Mouse (Mus musculus) adrenal gland, postnatal 25 days (tissue): ENCODE results near the gene Dspp. TPM values are rescaled to one million over a fixed set of nuclear protein-coding genes. Genes with fewer than 3 reads are reported as not detected.

Source experiments
- DNase-seq: peaks from one replicate; pipeline ENCODE4 v3.0.0; 2021; ENCODE audit warnings: mixed read lengths
- long read RNA-seq: library from polyadenylated mRNA; stranded (forward); transcript quantifications from one replicate; pipeline ENCODE4 v2.0.0, GENCODE M21; 2021
- total RNA-seq: library from RNA; stranded (reverse); gene quantifications from 2 replicates; pipeline ENCODE4 v1.2.3, GENCODE M21; 2021

The Dspp gene
- total RNA-seq = not detected in 2 replicates
- long read RNA-seq = 0 reads

- no peak for DNase-seq
Measured at GRCm38 (mm10) chr5:104170412-104170811, at the start of gene Dspp. Gene Dspp (plus strand): TSS chr5:104170712.

DNA sequence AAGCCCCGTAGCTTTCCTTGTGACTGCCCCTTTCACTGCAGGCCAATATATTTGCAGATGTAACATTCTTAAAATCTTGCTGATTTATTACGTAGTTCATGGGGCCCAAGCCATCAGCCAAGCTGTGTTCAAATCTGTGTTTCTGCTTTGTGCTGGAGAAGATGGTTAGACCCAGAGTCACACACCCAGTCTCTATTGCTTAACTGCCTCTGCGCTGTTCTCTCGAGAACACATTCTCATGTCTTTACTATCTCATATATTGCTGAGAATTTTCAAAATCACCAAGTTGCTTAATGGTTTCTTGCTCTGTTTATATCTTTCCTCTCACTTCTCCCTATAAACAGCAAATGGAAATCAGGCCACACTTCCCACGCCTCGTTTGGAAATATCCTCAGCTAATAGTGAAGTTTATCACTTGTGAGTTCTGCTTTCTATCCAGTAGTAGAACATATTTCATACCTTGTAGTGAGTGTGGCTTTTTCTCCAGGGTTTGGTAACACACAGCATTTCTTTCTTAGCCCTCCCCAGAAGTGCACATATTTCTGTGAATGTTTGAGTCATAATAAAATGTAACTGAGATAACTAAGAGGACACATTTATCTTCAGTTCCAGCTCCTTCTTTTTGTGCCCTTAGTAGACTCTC is 46.4 kb upstream of the Dspp start:
- no peak for DNase-seq

- no peak for DNase-seq
Measured at GRCm38 (mm10) chr5:104126561-104127320, 43.8 kb upstream of the Dspp start.

DNA sequence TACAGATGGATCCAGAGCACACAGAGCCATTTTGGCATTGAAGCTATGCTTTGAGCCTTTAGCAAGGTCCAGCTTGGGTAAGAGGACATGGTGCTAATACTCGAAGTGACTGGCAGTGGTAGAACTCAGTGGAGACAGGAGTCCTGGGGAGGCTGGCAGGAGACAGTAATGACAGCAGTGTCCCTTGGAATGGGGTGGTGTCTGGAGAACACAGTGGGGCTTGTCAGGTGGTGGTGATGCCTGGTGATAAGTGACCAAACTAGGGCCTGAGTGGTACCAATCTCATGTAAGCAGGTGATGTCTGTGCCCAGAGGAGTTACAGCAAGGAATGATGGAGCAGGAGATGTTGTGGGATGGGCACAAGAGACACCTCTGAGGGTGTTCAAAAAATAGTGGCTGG is 43.2 kb upstream of the Dspp start:
- no peak for DNase-seq

GRCm38 (mm10) chr5:104128281-104129031 is 42.1 kb upstream of the Dspp start:
- no peak for DNase-seq

- no peak for DNase-seq
Measured at GRCm38 (mm10) chr5:104130891-104131290, 39.6 kb upstream of the Dspp start.

GRCm38 (mm10) chr5:104131544-104131943 is 39.0 kb upstream of the Dspp start:
- DNase-seq = peak; percentile 41

- DNase-seq = no peak
Measured at GRCm38 (mm10) chr5:104133752-104134151, 36.8 kb upstream of the Dspp start.

DNA sequence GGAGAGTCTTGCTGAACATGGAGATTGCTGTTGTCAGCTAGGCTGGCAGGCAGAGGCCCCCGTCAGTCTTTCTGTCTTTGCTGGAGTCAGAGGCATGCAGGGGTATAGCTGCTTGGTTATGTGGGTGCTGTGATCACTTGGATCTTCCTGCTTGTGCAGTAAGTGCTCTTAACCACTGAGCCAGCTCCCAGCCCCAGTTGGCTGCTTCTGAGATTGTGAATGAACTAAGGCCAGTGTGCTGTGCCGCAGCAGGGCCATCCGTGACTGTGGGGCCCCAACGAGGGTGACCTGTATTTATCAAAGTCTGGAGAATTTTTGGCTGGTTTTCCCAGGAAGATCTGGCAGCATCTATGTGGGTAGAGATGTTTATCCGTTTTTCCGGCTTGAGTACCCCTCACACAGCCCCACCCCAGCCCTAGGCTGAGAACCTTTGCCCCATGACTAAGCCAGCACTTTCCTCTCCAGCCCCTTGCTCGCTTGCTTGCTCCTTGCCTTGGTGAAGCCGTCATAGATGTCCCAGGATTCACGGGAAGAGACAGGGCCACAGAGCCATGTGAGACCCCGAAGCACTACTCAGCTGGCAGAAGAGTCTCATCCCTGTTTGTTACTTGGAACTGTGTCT is 32.5 kb upstream of the Dspp start:
- DNase-seq = no peak

GRCm38 (mm10) chr5:104141067-104141466 is 29.4 kb upstream of the Dspp start:
- DNase-seq = no peak

DNA sequence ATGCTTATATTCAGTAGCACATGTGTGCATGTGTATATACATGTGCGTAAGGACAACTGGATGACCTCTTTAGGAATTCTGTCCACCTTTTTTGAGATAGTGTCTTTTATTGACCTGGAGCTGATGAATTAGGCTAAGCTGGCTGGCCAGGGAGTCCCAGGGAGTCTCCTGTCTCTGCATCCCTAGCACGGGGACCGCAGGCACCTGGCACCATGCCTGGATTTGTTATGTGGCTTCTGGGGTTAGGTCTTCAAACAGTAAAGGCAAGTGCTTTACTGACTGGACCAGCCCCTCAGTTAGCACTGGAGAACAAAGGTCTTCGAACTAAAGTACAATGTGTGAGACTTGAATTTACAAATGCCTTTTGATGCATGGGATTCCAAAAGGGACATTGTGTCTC is 26.5 kb upstream of the Dspp start:
- no peak for DNase-seq

DNA sequence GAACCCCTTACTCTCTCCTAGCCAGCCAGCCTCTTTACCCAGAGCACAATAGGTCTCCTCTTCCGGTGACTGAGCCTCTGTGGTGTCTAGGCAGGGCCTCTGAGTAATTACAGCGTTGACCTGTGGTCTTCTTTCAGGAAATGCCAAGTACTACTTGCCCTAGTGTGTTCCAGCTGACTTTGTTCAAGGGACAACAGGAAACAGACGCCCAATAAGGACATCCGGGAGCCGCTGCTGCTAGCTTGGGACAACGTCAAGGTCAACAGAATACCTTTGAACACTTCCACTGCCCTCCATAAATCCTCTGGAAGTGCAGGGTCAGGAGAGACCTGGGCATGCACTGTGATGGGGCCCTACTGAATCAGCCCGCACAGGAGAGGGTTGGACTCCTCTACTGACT is 21.2 kb upstream of the Dspp start:
- peak; percentile 26 for DNase-seq

DNA sequence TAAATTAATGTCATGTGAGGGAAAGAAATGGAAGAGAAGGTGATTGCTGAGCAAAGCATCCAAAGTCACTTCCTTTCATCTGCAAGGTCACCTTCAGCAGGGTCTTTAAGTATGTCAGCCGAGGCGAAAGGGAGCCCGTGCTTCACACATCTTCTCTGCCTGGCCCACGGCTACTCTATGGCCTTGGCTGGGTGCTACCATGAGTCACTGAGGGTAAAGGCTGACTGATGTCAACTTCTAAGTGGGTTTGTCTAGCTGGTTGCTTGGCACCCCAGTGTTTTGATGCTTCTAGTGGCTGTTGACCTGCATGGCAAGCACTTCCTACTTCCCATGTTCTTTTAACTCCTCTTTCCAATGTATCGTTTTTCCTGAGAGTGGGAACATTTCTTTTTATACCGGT is 20.3 kb upstream of the Dspp start:
- DNase-seq = peak; percentile 30

DNA sequence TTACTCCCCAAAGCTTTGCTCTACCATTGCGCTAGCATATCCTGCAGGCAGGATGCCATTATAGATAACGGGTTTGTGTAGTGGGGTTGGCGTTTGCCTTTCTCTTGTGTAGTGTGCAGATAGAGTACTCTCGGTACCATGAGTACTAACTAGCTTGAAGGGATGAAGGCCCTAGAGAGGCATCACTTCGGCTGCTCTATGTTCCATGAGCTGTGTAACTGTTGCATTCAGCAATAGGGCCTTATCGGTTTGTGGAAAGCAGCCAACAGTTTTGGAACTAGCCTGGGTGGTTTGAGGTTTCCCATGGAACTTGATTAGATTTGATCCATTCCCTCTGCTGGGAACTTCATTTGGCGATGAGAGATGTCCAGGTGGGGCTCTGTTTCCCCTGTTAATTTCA is 12.8 kb upstream of the Dspp start:
- no peak for DNase-seq

GRCm38 (mm10) chr5:104158332-104159052 is 12.0 kb upstream of the Dspp start:
- DNase-seq = no peak

GRCm38 (mm10) chr5:104160581-104160980 is 9.9 kb upstream of the Dspp start:
- DNase-seq = no peak

GRCm38 (mm10) chr5:104161390-104161789 is 9.1 kb upstream of the Dspp start:
- DNase-seq = no peak

DNA sequence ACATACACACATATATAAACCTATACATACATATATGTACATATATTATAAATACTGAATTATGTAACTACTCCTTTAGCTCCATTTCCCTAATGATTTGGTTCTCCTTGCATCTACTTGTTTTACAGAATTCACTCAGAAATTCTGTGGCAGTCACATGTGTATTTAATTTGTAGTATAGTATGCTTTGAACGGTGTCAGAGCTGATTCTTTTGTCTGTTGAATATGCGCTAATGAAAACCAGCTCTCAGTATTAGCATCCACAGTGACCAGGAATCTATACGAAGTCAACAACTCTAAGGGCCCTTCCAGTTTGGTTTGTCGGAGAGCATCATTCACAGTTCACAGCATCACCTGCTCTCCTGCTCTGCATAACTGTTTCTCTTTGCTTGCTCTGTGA is 7.0 kb upstream of the Dspp start:
- no peak for DNase-seq

- DNase-seq = no peak
Measured at GRCm38 (mm10) chr5:104173094-104173493, 2.6 kb downstream of the Dspp start.

DNA sequence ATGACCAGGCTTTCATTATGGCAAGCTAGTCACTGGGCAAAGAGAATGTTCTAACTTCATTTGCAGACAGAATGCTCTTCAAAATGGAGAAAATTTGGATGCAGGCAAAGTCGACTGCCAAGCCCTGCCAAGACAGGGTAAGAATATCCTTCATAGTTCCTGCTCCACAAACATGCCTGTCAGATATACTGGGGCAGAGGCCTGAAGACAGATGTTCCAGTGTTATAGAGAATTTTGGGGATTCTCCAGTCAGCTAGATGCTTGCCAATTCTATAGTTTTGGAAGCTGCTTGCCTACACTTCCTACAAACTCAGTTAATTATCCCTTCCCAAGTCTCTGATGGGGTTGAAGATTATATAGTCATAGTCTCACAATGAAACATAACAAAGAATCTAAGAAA is 13.2 kb downstream of the Dspp start:
- DNase-seq = no peak

GRCm38 (mm10) chr5:104187281-104187680 is 16.8 kb downstream of the Dspp start:
- no peak for DNase-seq

DNA sequence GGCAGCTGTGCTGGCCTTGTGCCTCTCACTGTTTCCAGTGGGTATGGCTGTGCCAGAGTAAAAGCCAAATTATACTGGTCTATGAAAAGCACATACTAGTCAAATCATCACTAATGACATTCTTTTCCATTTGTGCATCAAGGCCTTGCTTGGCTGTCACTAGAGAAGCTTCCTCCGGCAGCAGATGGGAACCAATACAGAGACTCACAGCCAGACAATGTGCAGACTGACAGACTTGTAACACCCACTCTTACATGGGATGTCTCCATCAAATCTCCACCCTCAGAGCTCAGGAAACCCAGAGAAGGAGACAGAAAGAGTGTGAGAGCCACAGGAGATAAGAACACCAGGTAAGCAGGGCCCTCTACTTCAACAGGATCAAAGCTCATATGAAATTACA is 24.6 kb downstream of the Dspp start:
- no peak for DNase-seq
